Mouse (Mus musculus): ENCODE data around the gene Arih1. TPM values are rescaled to one million over a fixed set of nuclear protein-coding genes. Genes with fewer than 3 reads are reported as not detected.
"Not testable (repeated sequence)": the region's sequence is repeated elsewhere in the genome, so short reads cannot be mapped to it uniquely, and the experiment has no call there.

The Arih1 gene
- polyA plus RNA-seq, 1 experiment from 2014 or later = 20.4 TPM

GRCm38 (mm10) chr9:59389086-59389485, 97.3 kb downstream of the Arih1 start:
- H3K4me2 ChIP-seq (ENCODE audit: low read depth, low read length) = no peak overlapping the region
- H3K4me1 ChIP-seq (ENCODE audit: control insufficient read depth, insufficient read depth, low read length) = no peaks in the 10 kb centered on the region
- WGBS = 83% methylated on average over 4 of the region's 4 CpGs
- H3K27me3 ChIP-seq (ENCODE audit: control insufficient read depth, insufficient read depth, low read length) = no peaks in the 10 kb centered on the region
- H3K9ac ChIP-seq (replicated peaks; ENCODE audit: low read length) = no peak overlapping the region
- ATAC-seq (replicated peaks; ENCODE audit: insufficient number of reproducible peaks, low FRiP score, low TSS enrichment, low read depth) = no peak
- H3K36me3 ChIP-seq (replicated peaks; ENCODE audit: control insufficient read depth, insufficient read depth, low read depth, low read length) = peaks cover 3% of the 10 kb centered on the region
- no peaks in the 10 kb centered on the region for H3K9me3 ChIP-seq (replicated peaks; ENCODE audit: control insufficient read depth, low read length)
- no peak overlapping the region for H3K4me3 ChIP-seq (ENCODE audit: low read depth, low read length)
- H3K27ac ChIP-seq (replicated peaks; ENCODE audit: low read depth, low read length) = no peak overlapping the region
- no peak for DNase-seq (ENCODE audit: low spot score)

GRCm38 (mm10) chr9:59388311-59388710, 98.1 kb downstream of the Arih1 start:
- Histone ChIP-seq H3K27ac (replicated peaks; ENCODE audit: low read depth, low read length) (no peak overlapping the region), H3K9ac (replicated peaks; ENCODE audit: low read length) (no peak overlapping the region), H3K9me3 (replicated peaks; ENCODE audit: control insufficient read depth, low read length) (no peaks in the 10 kb centered on the region), H3K4me1 (ENCODE audit: control insufficient read depth, insufficient read depth, low read length) (no peaks in the 10 kb centered on the region), H3K36me3 (replicated peaks; ENCODE audit: control insufficient read depth, insufficient read depth, low read depth, low read length) (peaks cover 3% of the 10 kb centered on the region), H3K4me3 (ENCODE audit: low read depth, low read length) (no peak overlapping the region), H3K4me2 (ENCODE audit: low read depth, low read length) (no peak overlapping the region), H3K27me3 (ENCODE audit: control insufficient read depth, insufficient read depth, low read length) (no peaks in the 10 kb centered on the region)
- 67% methylated on average over 1 of the region's 1 CpGs for WGBS
- ATAC-seq (replicated peaks; ENCODE audit: insufficient number of reproducible peaks, low FRiP score, low TSS enrichment, low read depth) (no peak), DNase-seq (ENCODE audit: low spot score) (no peak)

GRCm38 (mm10) chr9:59387461-59387860, 99.0 kb downstream of the Arih1 start:
- no peak for DNase-seq (ENCODE audit: low spot score)
- Histone ChIP-seq H3K9ac (replicated peaks; ENCODE audit: low read length) (no peak overlapping the region), H3K27ac (replicated peaks; ENCODE audit: low read depth, low read length) (no peak overlapping the region), H3K27me3 (ENCODE audit: control insufficient read depth, insufficient read depth, low read length) (no peaks in the 10 kb centered on the region), H3K4me3 (ENCODE audit: low read depth, low read length) (no peak overlapping the region), H3K36me3 (replicated peaks; ENCODE audit: control insufficient read depth, insufficient read depth, low read depth, low read length) (peaks cover 3% of the 10 kb centered on the region), H3K4me2 (ENCODE audit: low read depth, low read length) (no peak overlapping the region), H3K4me1 (ENCODE audit: control insufficient read depth, insufficient read depth, low read length) (no peaks in the 10 kb centered on the region), H3K9me3 (replicated peaks; ENCODE audit: control insufficient read depth, low read length) (no peaks in the 10 kb centered on the region)
- no peak for ATAC-seq (replicated peaks; ENCODE audit: insufficient number of reproducible peaks, low FRiP score, low TSS enrichment, low read depth)
- 63% methylated on average over 3 of the region's 3 CpGs for WGBS

GRCm38 (mm10) chr9:59375626-59376025, 110.8 kb downstream of the Arih1 start:
- no peak for ATAC-seq (replicated peaks; ENCODE audit: insufficient number of reproducible peaks, low FRiP score, low TSS enrichment, low read depth)
- WGBS = 90% methylated on average over 15 of the region's 15 CpGs
- no peaks in the 10 kb centered on the region for H3K27me3 ChIP-seq (ENCODE audit: control insufficient read depth, insufficient read depth, low read length)

GRCm38 (mm10) chr9:59369646-59370045, 116.8 kb downstream of the Arih1 start:
- Histone ChIP-seq H3K4me3 (ENCODE audit: low read depth, low read length) (no peak overlapping the region), H3K36me3 (replicated peaks; ENCODE audit: control insufficient read depth, insufficient read depth, low read depth, low read length) (no peaks in the 10 kb centered on the region), H3K9me3 (replicated peaks; ENCODE audit: control insufficient read depth, low read length) (no peaks in the 10 kb centered on the region), H3K4me2 (ENCODE audit: low read depth, low read length) (no peak overlapping the region), H3K9ac (replicated peaks; ENCODE audit: low read length) (no peak overlapping the region), H3K27ac (replicated peaks; ENCODE audit: low read depth, low read length) (no peak overlapping the region), H3K4me1 (ENCODE audit: control insufficient read depth, insufficient read depth, low read length) (no peaks in the 10 kb centered on the region), H3K27me3 (ENCODE audit: control insufficient read depth, insufficient read depth, low read length) (no peaks in the 10 kb centered on the region)
- DNase-seq (ENCODE audit: low spot score) (no peak), ATAC-seq (replicated peaks; ENCODE audit: insufficient number of reproducible peaks, low FRiP score, low TSS enrichment, low read depth) (no peak)
- WGBS = 91% methylated on average over 9 of the region's 9 CpGs

More at GRCm38 (mm10) chr9:59375626-59376025, 110.8 kb downstream of the Arih1 start:
- H3K9me3 ChIP-seq (replicated peaks; ENCODE audit: control insufficient read depth, low read length) = no peaks in the 10 kb centered on the region
- H3K4me3 ChIP-seq (ENCODE audit: low read depth, low read length) = no peak overlapping the region
- no peak overlapping the region for H3K4me2 ChIP-seq (ENCODE audit: low read depth, low read length)
- no peak overlapping the region for H3K9ac ChIP-seq (replicated peaks; ENCODE audit: low read length)
- H3K36me3 ChIP-seq (replicated peaks; ENCODE audit: control insufficient read depth, insufficient read depth, low read depth, low read length) = no peaks in the 10 kb centered on the region
- H3K27ac ChIP-seq (replicated peaks; ENCODE audit: low read depth, low read length) = no peak overlapping the region
- no peak for DNase-seq (ENCODE audit: low spot score)
- no peaks in the 10 kb centered on the region for H3K4me1 ChIP-seq (ENCODE audit: control insufficient read depth, insufficient read depth, low read length)

- WGBS = 74% methylated on average over 5 of the region's 5 CpGs
- no peak overlapping the region for H3K27ac ChIP-seq (replicated peaks; ENCODE audit: low read depth, low read length)
- H3K27me3 ChIP-seq (ENCODE audit: control insufficient read depth, insufficient read depth, low read length) = no peaks in the 10 kb centered on the region
- no peaks in the 10 kb centered on the region for H3K9me3 ChIP-seq (replicated peaks; ENCODE audit: control insufficient read depth, low read length)
- no peak overlapping the region for H3K4me3 ChIP-seq (ENCODE audit: low read depth, low read length)
- ATAC-seq (replicated peaks; ENCODE audit: insufficient number of reproducible peaks, low FRiP score, low TSS enrichment, low read depth) (no peak), DNase-seq (ENCODE audit: low spot score) (no peak)
- no peaks in the 10 kb centered on the region for H3K36me3 ChIP-seq (replicated peaks; ENCODE audit: control insufficient read depth, insufficient read depth, low read depth, low read length)
- H3K9ac ChIP-seq (replicated peaks; ENCODE audit: low read length) = no peak overlapping the region
- no peak overlapping the region for H3K4me2 ChIP-seq (ENCODE audit: low read depth, low read length)
- no peaks in the 10 kb centered on the region for H3K4me1 ChIP-seq (ENCODE audit: control insufficient read depth, insufficient read depth, low read length)
These were observed 117.2 kb downstream of the Arih1 start for GRCm38 (mm10) chr9:59369220-59369619.

GRCm38 (mm10) chr9:59360487-59360886, 125.9 kb downstream of the Arih1 start:
- not testable (repeated sequence) for DNase-seq (ENCODE audit: low spot score); H3K27ac ChIP-seq (replicated peaks; ENCODE audit: low read depth, low read length); H3K4me1 ChIP-seq (ENCODE audit: control insufficient read depth, insufficient read depth, low read length); H3K9ac ChIP-seq (replicated peaks; ENCODE audit: low read length); H3K27me3 ChIP-seq (ENCODE audit: control insufficient read depth, insufficient read depth, low read length); H3K4me3 ChIP-seq (ENCODE audit: low read depth, low read length); H3K36me3 ChIP-seq (replicated peaks; ENCODE audit: control insufficient read depth, insufficient read depth, low read depth, low read length); H3K9me3 ChIP-seq (replicated peaks; ENCODE audit: control insufficient read depth, low read length); ATAC-seq (replicated peaks; ENCODE audit: insufficient number of reproducible peaks, low FRiP score, low TSS enrichment, low read depth); H3K4me2 ChIP-seq (ENCODE audit: low read depth, low read length)
- 100% methylated on average over 1 of the region's 3 CpGs for WGBS

- not testable (repeated sequence) for H3K27ac ChIP-seq (replicated peaks; ENCODE audit: low read depth, low read length); ATAC-seq (replicated peaks; ENCODE audit: insufficient number of reproducible peaks, low FRiP score, low TSS enrichment, low read depth); H3K9me3 ChIP-seq (replicated peaks; ENCODE audit: control insufficient read depth, low read length); H3K4me2 ChIP-seq (ENCODE audit: low read depth, low read length); H3K36me3 ChIP-seq (replicated peaks; ENCODE audit: control insufficient read depth, insufficient read depth, low read depth, low read length); DNase-seq (ENCODE audit: low spot score); H3K9ac ChIP-seq (replicated peaks; ENCODE audit: low read length); H3K4me1 ChIP-seq (ENCODE audit: control insufficient read depth, insufficient read depth, low read length); H3K27me3 ChIP-seq (ENCODE audit: control insufficient read depth, insufficient read depth, low read length); H3K4me3 ChIP-seq (ENCODE audit: low read depth, low read length)
- WGBS = 56% methylated on average over 1 of the region's 1 CpGs
These were observed 128.4 kb downstream of the Arih1 start for GRCm38 (mm10) chr9:59358041-59358440.
